21 mouse cellular contexts compared by ENCODE assay signal in the genomic region with DNA sequence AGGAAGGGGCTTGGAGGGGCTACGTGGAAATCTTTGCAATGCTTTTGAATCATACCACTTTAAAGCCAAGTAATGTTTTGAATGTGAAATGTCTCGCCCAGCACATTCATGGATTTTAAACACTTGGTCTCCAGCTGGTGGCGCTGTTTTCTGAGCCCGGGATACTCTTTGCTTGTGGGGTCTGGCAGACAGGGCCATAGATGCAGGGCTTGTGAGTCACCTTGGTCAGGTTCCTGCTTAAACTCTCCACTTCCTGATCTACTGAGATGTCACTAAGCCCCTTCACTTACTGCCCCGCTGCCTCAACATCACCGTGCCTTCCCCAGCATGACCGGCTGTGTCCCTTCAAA. TPM values are rescaled to one million over a fixed set of nuclear protein-coding genes. Genes with fewer than 3 reads are reported as not detected.
DNase-seq lines count a peak whose midpoint lies in the region; ATAC-seq and TF ChIP-seq lines count a peak whose summit lies in the region.
"Had no signal": no experiment of that assay in that cellular context is flagged by ENCODE, and none has a peak within 500 bp of the region (broad histone marks: within the 10 kb centered on the region; RNA-seq: fewer than 3 reads in every experiment).

No protein-coding gene starts in this region.

- no peak overlapping the region for H3K4me2 ChIP-seq in midbrain, postnatal 0 days (ENCODE audit: low read depth, low read length, poor library complexity, severe bottlenecking)
- no peak overlapping the region for H3K4me2 ChIP-seq in midbrain, embryonic 11.5 days
- H3K4me2 ChIP-seq: embryonic facial prominence, embryonic 13.5 days; forebrain, embryonic 13.5 days; liver, embryonic 12.5 days had no signal

- ATAC-seq in midbrain, postnatal 0 days (ENCODE audit: low FRiP score): no peak
- ATAC-seq in midbrain, embryonic 11.5 days (ENCODE audit: low FRiP score): no peak
- ATAC-seq: forebrain, embryonic 13.5 days; liver, embryonic 12.5 days had no signal

- WGBS in midbrain, postnatal 0 days: 82% methylated on average over 7 of the region's 7 CpGs
- 79% methylated on average over 7 of the region's 7 CpGs for WGBS in midbrain, embryonic 11.5 days
- WGBS in lung, adult 2 months: 79% methylated on average over 7 of the region's 7 CpGs

- TF ChIP-seq CTCF in midbrain, postnatal 0 days (IDR thresholded peaks at IDR 0.05): 0 out of 2 replicates have a peak, but pooled peaks have one; percentile 11
- TF ChIP-seq CTCF in lung, adult 2 months (IDR thresholded peaks at IDR 0.05; ENCODE audit: insufficient read depth, low read length): no peak

- no peaks in the 10 kb centered on the region for H3K4me1 ChIP-seq in midbrain, postnatal 0 days (ENCODE audit: insufficient read depth, low read length)
- no peaks in the 10 kb centered on the region for H3K4me1 ChIP-seq in midbrain, embryonic 11.5 days (ENCODE audit: control insufficient read depth, insufficient read depth, low read length)
- H3K4me1 ChIP-seq in lung, adult 2 months (ENCODE audit: control insufficient read depth, insufficient read depth, low read length): no peaks in the 10 kb centered on the region
- H3K4me1 ChIP-seq: forebrain, embryonic 13.5 days; liver, embryonic 12.5 days; midbrain, embryonic 10.5 days had no signal

- H3K27me3 ChIP-seq in midbrain, postnatal 0 days (ENCODE audit: insufficient read depth, low read length): no peaks in the 10 kb centered on the region
- no peaks in the 10 kb centered on the region for H3K27me3 ChIP-seq in midbrain, embryonic 11.5 days (ENCODE audit: control insufficient read depth, insufficient read depth, low read length)
- H3K27me3 ChIP-seq: embryonic facial prominence, embryonic 13.5 days; forebrain, embryonic 13.5 days; liver, embryonic 12.5 days had no signal

- peak; percentile 45 for DNase-seq in heart, postnatal 4 days
- DNase-seq in heart, postnatal 25 days (ENCODE audit: low spot score): no peak
- no peak for DNase-seq in midbrain, postnatal 0 days (ENCODE audit: low spot score)
- DNase-seq in midbrain, embryonic 11.5 days (ENCODE audit: low spot score, missing footprints): no peak
- DNase-seq in WW6 (ENCODE audit: low read depth, low spot score): peak; percentile 29
- no peak for DNase-seq in frontal cortex, postnatal 10 days (ENCODE audit: low spot score in 2 of 2)
- DNase-seq in lung, adult 2 months: no peak
- DNase-seq: cerebellum, postnatal 25 days; gastrocnemius, postnatal 14 days; kidney, adult 2 months; lung, postnatal 10 days; thymus, adult 18-20 months had no signal

- no peaks in the 10 kb centered on the region for H3K9me3 ChIP-seq in midbrain, postnatal 0 days (ENCODE audit: low read length)
- H3K9me3 ChIP-seq in midbrain, embryonic 11.5 days (ENCODE audit: control insufficient read depth, low read length): no peaks in the 10 kb centered on the region
- H3K9me3 ChIP-seq: embryonic facial prominence, embryonic 13.5 days; forebrain, embryonic 13.5 days; G1E; liver, embryonic 12.5 days; midbrain, embryonic 10.5 days had no signal

- no peak overlapping the region for H3K27ac ChIP-seq in midbrain, postnatal 0 days (ENCODE audit: low read depth, low read length)
- H3K27ac ChIP-seq in midbrain, embryonic 11.5 days (ENCODE audit: low read depth, low read length): no peak overlapping the region
- H3K27ac ChIP-seq: embryonic facial prominence, embryonic 13.5 days; forebrain, embryonic 13.5 days; liver, embryonic 12.5 days; midbrain, embryonic 10.5 days had no signal

- TF ChIP-seq POLR2A in lung, adult 2 months (IDR thresholded peaks at IDR 0.05; ENCODE audit: borderline replicate concordance, extremely low read depth, low read depth, low read length): no peak

- intact Hi-C loops in heart, postnatal 25 days (cut with DNase I): no loop called here

- no peaks in the 10 kb centered on the region for H3K36me3 ChIP-seq in midbrain, postnatal 0 days (ENCODE audit: insufficient read depth, low read length)
- H3K36me3 ChIP-seq in midbrain, embryonic 11.5 days (ENCODE audit: control insufficient read depth, insufficient read depth, low read length): no peaks in the 10 kb centered on the region
- H3K36me3 ChIP-seq: embryonic facial prominence, embryonic 13.5 days; G1E; liver, embryonic 12.5 days; midbrain, embryonic 10.5 days had no signal

- no peak overlapping the region for H3K4me3 ChIP-seq in midbrain, postnatal 0 days (ENCODE audit: low read depth, low read length)
- H3K4me3 ChIP-seq in midbrain, embryonic 11.5 days (ENCODE audit: low read depth, low read length): no peak overlapping the region
- no peak overlapping the region for H3K4me3 ChIP-seq in lung, adult 2 months (replicated peaks; ENCODE audit: extremely low read depth, low read depth, low read length)
- H3K4me3 ChIP-seq: embryonic facial prominence, embryonic 13.5 days; forebrain, embryonic 13.5 days; liver, embryonic 12.5 days; midbrain, embryonic 10.5 days; myocyte had no signal

- H3K9ac ChIP-seq in midbrain, postnatal 0 days (replicated peaks; ENCODE audit: low read length, poor library complexity, severe bottlenecking): no peak overlapping the region
- no peak overlapping the region for H3K9ac ChIP-seq in midbrain, embryonic 11.5 days (ENCODE audit: low read length)
- H3K9ac ChIP-seq: embryonic facial prominence, embryonic 13.5 days; forebrain, embryonic 13.5 days; liver, embryonic 12.5 days had no signal

RNA-seq across cellular contexts. Expression of gene Cldn24, which starts 11.3 kb away (rescaled TPM):
- not detected for total RNA-seq in heart, postnatal 4 days (2021)
- not detected for total RNA-seq in heart, postnatal 25 days (2021)
- total RNA-seq in midbrain, postnatal 0 days (2014; rRNA removed): not detected in 2 replicates
- not detected in 2 replicates for polyA plus RNA-seq in midbrain, postnatal 0 days (2015; fragmentation: Nextera tagmentation; extraction: Ambion mirVana)
- polyA plus RNA-seq in midbrain, embryonic 11.5 days (2014; fragmentation: Nextera tagmentation; extraction: Ambion mirVana): not detected in 2 replicates
- polyA plus RNA-seq in lung, adult 2 months (2012; rRNA removed): not detected in 2 replicates
- total RNA-seq: gastrocnemius, postnatal 14 days; hematopoietic stem cell, adult 5-6 weeks; layer of hippocampus, adult 8-10 months; left cerebral cortex, postnatal 14 days had no signal
- polyA plus RNA-seq: embryonic facial prominence, embryonic 13.5 days; forebrain, embryonic 13.5 days; G1E; kidney, adult 2 months; liver, embryonic 12.5 days; midbrain, embryonic 10.5 days; myocyte had no signal

RNA-seq across cellular contexts. Expression of gene Cldn22, which starts 13.6 kb away (rescaled TPM):
- total RNA-seq in heart, postnatal 4 days (2021): not detected
- total RNA-seq in heart, postnatal 25 days (2021): not detected
- not detected in 2 replicates for total RNA-seq in midbrain, postnatal 0 days (2014; rRNA removed)
- polyA plus RNA-seq in midbrain, postnatal 0 days (2015; fragmentation: Nextera tagmentation; extraction: Ambion mirVana): not detected in 2 replicates
- not detected in 2 replicates for polyA plus RNA-seq in midbrain, embryonic 11.5 days (2014; fragmentation: Nextera tagmentation; extraction: Ambion mirVana)
- 1.6 and 2.7 TPM in 2 replicates for polyA plus RNA-seq in lung, adult 2 months (2012; rRNA removed)
- total RNA-seq: hematopoietic stem cell, adult 5-6 weeks had no signal
- polyA plus RNA-seq: embryonic facial prominence, embryonic 13.5 days; forebrain, embryonic 13.5 days; G1E; liver, embryonic 12.5 days; midbrain, embryonic 10.5 days; myocyte had no signal

Comparison
In these comparisons a context has a peak if more than half of its experiments do, and no peak if none do; other contexts are left out.
1. DNase-seq: peak in heart, postnatal 4 days (single experiment) and WW6 (single experiment); none in heart, postnatal 25 days (single experiment), midbrain, postnatal 0 days (single experiment), midbrain, embryonic 11.5 days (single experiment), frontal cortex, postnatal 10 days (0 of 2) and lung, adult 2 months (single experiment).